Mouse (Mus musculus): ENCODE results near the gene Tnfrsf21. TPM values are rescaled to one million over a fixed set of nuclear protein-coding genes. Genes with fewer than 3 reads are reported as not detected.
A peak's percentile ranks its signal among the peaks of the same experiment; 100 is the strongest.

The Tnfrsf21 gene
- 83.0 and 88.1 TPM in 2 replicates for polyA plus RNA-seq (2015; fragmentation: Nextera tagmentation; extraction: Ambion mirVana)

DNA sequence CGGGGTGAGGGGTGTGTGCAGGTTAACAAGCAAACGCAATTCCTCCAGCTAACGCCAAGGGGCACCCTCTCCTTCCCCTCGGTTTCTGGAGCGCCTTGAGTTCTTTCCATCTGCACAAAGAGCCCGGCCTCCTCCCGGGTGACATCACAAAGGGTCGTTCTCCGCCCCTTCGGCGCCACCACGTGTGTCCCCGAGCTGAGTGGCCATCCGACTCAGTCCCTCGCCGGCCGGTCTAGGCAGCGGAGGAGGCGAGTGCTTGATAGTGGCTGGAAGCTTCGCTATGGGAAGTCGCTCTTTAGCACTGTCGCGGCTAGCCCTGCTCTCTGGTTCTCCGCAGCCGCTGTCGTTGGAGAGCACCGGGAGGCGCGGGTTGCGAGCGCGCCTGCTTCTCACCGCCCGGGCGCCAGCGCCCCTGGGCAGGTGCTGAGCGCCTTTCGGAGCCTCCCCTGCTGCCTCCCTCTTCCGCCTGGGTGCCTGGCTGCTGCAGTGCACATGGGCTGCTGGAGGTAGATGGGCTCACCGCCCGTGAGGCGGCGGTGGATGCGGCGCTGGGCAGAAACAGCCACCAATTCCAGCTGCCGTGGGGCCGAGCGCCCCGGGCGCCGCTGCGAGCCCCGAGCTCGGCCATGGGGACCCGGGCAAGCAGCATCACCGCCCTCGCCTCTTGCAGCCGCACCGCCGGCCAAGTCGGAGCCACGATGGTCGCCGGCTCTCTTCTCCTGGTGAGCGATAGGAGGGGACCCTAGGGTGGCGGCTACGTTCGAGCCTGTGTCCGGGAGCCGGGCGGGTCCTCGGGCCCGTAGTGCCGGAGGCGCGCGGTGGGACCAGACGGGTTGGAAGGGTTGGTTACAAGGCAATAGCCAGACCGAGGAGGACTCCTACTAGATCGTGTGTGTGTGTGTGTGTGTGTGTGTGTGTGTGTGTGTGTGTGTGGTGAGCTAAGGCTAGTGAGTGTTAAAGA is at the start of gene Tnfrsf21:
Gene Tnfrsf21 (plus strand): TSS at position 185 of the 961 bp plus-strand sequence.
- no peaks in the 10 kb centered on the region for H3K9me3 ChIP-seq (ENCODE audit: control insufficient read depth, low read length)
- peak within 1 kb of the TSS; percentile 100 for H3K9ac ChIP-seq (ENCODE audit: low read depth, low read length)
- under 1% methylated on average over 74 of the region's 80 CpGs for WGBS
- no peaks in the 10 kb centered on the region for H3K36me3 ChIP-seq (ENCODE audit: control insufficient read depth, insufficient read depth, low read length)
- peak within 1 kb of the TSS; percentile 96 for H3K27ac ChIP-seq (ENCODE audit: low read depth, low read length)
- H3K4me1 ChIP-seq (ENCODE audit: control insufficient read depth, insufficient read depth, low read depth, low read length) = peaks cover 13% of the 10 kb centered on the region
- H3K4me3 ChIP-seq (ENCODE audit: low read length) = peak within 1 kb of the TSS; percentile 93
- no peaks in the 10 kb centered on the region for H3K27me3 ChIP-seq (replicated peaks; ENCODE audit: control insufficient read depth, insufficient read depth, low read length)
- H3K4me2 ChIP-seq (ENCODE audit: low read length) = peak within 1 kb of the TSS; percentile 55
- ATAC-seq = peak; percentile 96

DNA sequence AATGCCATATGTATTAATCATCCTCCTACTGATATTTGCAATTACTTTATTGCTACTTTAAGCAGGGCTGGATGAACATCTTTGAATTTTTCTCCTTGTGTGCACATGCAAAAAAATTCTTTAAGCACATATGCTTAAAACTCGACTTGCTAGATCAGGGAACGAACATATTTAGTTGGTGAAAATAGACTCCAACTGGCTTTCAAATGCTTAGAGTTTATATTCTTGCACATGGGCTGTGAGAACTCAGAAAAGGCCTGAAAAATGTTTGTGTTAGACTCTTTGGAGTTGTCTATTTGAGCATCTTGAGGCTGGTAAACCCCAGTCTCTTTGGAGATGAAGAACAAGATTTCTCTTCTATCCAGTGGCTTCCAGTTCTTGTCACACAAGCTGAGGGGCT is 48.2 kb upstream of the Tnfrsf21 start:
- Histone ChIP-seq H3K27me3 (replicated peaks; ENCODE audit: control insufficient read depth, insufficient read depth, low read length) (no peaks in the 10 kb centered on the region), H3K36me3 (ENCODE audit: control insufficient read depth, insufficient read depth, low read length) (no peaks in the 10 kb centered on the region), H3K9ac (ENCODE audit: low read depth, low read length) (no peak overlapping the region), H3K4me2 (ENCODE audit: low read length) (no peak overlapping the region), H3K27ac (ENCODE audit: low read depth, low read length) (no peak overlapping the region), H3K4me1 (ENCODE audit: control insufficient read depth, insufficient read depth, low read depth, low read length) (no peaks in the 10 kb centered on the region), H3K9me3 (ENCODE audit: control insufficient read depth, low read length) (no peaks in the 10 kb centered on the region), H3K4me3 (ENCODE audit: low read length) (no peak overlapping the region)
- no peak for ATAC-seq
- WGBS = 87% methylated on average over 2 of the region's 2 CpGs

DNA sequence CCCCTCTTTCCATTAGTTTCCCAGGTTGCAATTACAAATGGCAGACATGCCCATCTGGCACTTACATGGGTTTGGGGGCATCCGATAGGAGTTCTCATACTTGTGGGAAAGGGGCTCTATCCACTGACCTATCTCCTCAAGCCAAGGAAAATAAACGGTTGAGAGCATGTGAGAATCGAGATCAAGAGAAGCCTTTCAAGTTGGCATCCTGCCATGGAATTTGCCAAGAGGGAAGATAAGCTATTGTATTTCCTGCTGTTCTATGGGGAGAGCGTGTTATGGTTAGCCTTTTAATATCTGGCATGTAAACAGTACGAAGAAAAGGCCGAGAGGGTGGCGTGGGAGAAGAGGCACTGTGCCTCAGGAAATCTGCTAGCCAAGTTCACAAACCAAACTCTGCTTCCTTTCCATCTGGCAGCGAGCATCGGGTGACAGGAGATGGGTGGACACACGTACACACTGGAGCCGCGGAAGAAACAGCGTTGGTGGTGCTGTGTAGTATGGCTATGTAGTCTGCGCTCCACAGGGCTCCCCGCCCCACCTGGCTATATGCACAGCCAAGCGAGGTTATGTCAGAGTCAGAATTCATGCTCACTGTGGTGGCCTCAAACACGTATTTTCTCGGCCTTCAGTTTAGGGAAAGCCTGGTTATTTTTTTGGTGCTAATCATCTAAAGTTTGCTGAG is 40.9 kb upstream of the Tnfrsf21 start:
- Histone ChIP-seq H3K4me1 (ENCODE audit: control insufficient read depth, insufficient read depth, low read depth, low read length) (no peaks in the 10 kb centered on the region), H3K4me2 (ENCODE audit: low read length) (no peak overlapping the region), H3K27ac (ENCODE audit: low read depth, low read length) (no peak overlapping the region), H3K27me3 (replicated peaks; ENCODE audit: control insufficient read depth, insufficient read depth, low read length) (no peaks in the 10 kb centered on the region), H3K4me3 (ENCODE audit: low read length) (no peak overlapping the region), H3K9ac (ENCODE audit: low read depth, low read length) (no peak overlapping the region), H3K36me3 (ENCODE audit: control insufficient read depth, insufficient read depth, low read length) (no peaks in the 10 kb centered on the region), H3K9me3 (ENCODE audit: control insufficient read depth, low read length) (no peaks in the 10 kb centered on the region)
- 69% methylated on average over 18 of the region's 18 CpGs for WGBS
- no peak for ATAC-seq

DNA sequence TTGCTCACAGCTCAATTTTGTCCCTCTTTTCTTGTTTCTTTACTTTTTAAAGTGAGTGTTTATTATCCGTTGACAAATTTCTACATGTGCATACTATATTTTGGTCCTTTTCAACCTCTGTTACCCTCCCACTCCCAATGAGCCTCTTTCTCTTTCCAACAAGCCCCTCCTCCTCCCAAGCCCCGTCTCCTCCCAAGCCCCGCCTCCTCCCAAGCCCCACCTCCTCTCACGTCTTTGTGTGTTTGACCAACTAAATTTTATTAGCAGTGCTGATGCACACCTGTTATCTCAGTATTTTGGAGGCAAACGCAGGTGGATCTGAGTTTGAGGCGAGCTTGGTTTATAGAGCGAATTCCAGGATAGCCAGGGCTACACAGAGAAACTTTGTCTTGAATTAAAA is 38.6 kb upstream of the Tnfrsf21 start:
- no peak for ATAC-seq
- H3K4me3 ChIP-seq (ENCODE audit: low read length) = no peak overlapping the region
- no peak overlapping the region for H3K27ac ChIP-seq (ENCODE audit: low read depth, low read length)
- H3K9ac ChIP-seq (ENCODE audit: low read depth, low read length) = no peak overlapping the region
- H3K27me3 ChIP-seq (replicated peaks; ENCODE audit: control insufficient read depth, insufficient read depth, low read length) = no peaks in the 10 kb centered on the region
- no peaks in the 10 kb centered on the region for H3K36me3 ChIP-seq (ENCODE audit: control insufficient read depth, insufficient read depth, low read length)
- 77% methylated on average over 7 of the region's 7 CpGs for WGBS
- no peaks in the 10 kb centered on the region for H3K4me1 ChIP-seq (ENCODE audit: control insufficient read depth, insufficient read depth, low read depth, low read length)
- H3K4me2 ChIP-seq (ENCODE audit: low read length) = no peak overlapping the region
- no peaks in the 10 kb centered on the region for H3K9me3 ChIP-seq (ENCODE audit: control insufficient read depth, low read length)

DNA sequence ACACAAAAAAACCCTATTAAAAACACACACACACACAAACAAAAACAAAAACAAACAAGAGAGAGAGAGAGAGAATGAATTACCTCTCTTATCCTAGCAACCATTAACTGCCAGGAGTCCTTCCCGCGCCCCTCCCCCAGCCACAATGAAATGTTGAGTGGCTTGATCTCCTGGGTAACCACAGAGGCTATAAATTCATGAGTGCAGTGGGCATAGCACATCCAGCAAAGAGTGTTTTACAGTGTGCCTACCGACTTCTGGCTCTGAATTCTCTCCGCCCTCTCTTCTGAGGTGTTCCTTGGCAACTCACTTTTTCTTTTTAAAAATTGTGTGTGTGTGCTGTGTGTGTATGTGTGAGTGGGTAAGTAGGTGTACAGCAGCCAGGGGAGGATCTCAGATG is 38.0 kb upstream of the Tnfrsf21 start:
- ATAC-seq = no peak
- Histone ChIP-seq H3K4me1 (ENCODE audit: control insufficient read depth, insufficient read depth, low read depth, low read length) (no peaks in the 10 kb centered on the region), H3K36me3 (ENCODE audit: control insufficient read depth, insufficient read depth, low read length) (no peaks in the 10 kb centered on the region), H3K27ac (ENCODE audit: low read depth, low read length) (no peak overlapping the region), H3K9me3 (ENCODE audit: control insufficient read depth, low read length) (no peaks in the 10 kb centered on the region), H3K4me3 (ENCODE audit: low read length) (no peak overlapping the region), H3K9ac (ENCODE audit: low read depth, low read length) (no peak overlapping the region), H3K27me3 (replicated peaks; ENCODE audit: control insufficient read depth, insufficient read depth, low read length) (no peaks in the 10 kb centered on the region), H3K4me2 (ENCODE audit: low read length) (no peak overlapping the region)
- WGBS = 55% methylated on average over 4 of the region's 4 CpGs

DNA sequence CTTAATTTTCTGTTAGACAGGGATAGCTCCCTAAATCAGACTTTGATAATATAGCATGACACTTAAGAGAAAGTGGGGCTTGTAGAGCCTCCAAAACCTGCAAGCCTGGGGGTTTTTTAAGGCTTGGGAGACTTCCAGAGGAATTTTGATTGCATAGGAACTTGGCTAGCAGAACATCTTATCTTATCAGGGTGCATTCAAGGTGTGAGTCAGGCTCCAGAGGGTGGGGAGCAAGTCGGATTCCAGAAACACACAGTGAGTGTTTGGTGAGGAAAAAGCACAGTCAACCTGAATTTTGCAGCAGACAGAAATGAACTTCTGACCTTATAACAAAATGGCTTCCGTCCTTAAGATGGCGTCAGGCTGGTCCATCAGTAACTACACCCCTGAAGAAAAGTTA is 34.5 kb upstream of the Tnfrsf21 start:
- Histone ChIP-seq H3K4me1 (ENCODE audit: control insufficient read depth, insufficient read depth, low read depth, low read length) (no peaks in the 10 kb centered on the region), H3K4me3 (ENCODE audit: low read length) (no peak overlapping the region), H3K9me3 (ENCODE audit: control insufficient read depth, low read length) (no peaks in the 10 kb centered on the region), H3K9ac (ENCODE audit: low read depth, low read length) (no peak overlapping the region), H3K27ac (ENCODE audit: low read depth, low read length) (no peak overlapping the region), H3K4me2 (ENCODE audit: low read length) (no peak overlapping the region), H3K36me3 (ENCODE audit: control insufficient read depth, insufficient read depth, low read length) (no peaks in the 10 kb centered on the region), H3K27me3 (replicated peaks; ENCODE audit: control insufficient read depth, insufficient read depth, low read length) (no peaks in the 10 kb centered on the region)
- no peak for ATAC-seq
- 92% methylated on average over 3 of the region's 3 CpGs for WGBS

DNA sequence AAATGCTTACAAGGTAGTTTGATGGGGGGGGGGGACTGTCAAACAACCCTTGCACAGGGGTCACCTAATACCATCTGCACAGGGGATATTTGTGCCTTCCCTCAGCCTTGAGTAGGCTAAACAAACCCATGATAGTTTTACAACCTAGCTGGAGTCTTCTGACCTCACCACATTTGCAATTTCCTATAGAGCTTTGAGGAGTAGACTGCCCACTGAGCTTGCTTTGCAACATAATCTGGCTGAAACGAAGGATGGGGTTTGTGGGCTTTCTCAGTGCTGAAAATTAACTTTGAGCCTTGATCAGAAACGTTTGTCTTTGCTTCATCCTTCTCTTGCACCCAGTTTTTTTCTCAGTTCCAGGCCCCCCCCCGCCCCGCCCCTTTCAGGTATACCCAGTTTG is 33.8 kb upstream of the Tnfrsf21 start:
- H3K9me3 ChIP-seq (ENCODE audit: control insufficient read depth, low read length) = no peaks in the 10 kb centered on the region
- no peak for ATAC-seq
- H3K4me1 ChIP-seq (ENCODE audit: control insufficient read depth, insufficient read depth, low read depth, low read length) = no peaks in the 10 kb centered on the region
- H3K27me3 ChIP-seq (replicated peaks; ENCODE audit: control insufficient read depth, insufficient read depth, low read length) = no peaks in the 10 kb centered on the region
- WGBS = 54% methylated on average over 4 of the region's 4 CpGs
- no peaks in the 10 kb centered on the region for H3K36me3 ChIP-seq (ENCODE audit: control insufficient read depth, insufficient read depth, low read length)
- H3K9ac ChIP-seq (ENCODE audit: low read depth, low read length) = no peak overlapping the region
- H3K4me2 ChIP-seq (ENCODE audit: low read length) = no peak overlapping the region
- H3K4me3 ChIP-seq (ENCODE audit: low read length) = no peak overlapping the region
- H3K27ac ChIP-seq (ENCODE audit: low read depth, low read length) = no peak overlapping the region

DNA sequence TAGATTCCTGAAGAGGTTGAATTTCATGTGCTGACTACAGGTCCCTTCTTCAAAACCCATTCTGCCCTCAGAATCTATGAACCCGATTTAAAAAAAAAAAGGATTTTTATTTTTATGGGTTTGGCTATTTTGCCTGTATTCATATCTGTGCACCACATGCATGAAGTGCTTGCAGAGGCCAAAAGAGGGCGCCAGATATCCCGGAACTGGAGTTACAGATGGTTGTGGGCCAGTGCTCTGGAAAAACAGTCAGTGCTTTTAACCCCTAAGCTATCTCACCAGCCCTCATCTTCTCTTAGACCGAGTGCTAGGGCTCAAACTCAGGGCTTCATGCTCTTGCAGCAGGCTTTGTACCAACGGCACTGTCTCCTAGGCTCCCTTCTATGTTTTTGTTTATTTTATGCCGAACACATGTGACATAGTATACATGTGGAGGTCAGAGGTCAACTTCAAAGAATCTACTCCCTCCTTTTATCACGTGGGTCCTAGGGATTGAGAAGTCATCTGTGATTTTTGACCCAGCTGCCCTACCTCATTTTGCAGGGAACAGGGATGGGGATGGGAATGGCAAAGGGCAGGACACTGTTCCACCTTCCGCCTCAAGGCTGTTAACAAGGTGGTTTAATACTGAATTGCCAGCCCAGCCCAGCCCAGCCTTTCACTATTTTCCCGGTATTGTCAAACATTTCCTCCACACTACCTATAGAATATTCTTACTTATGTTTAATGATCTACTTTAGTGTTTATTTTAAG is 30.3 kb upstream of the Tnfrsf21 start:
- WGBS = 57% methylated on average over 9 of the region's 9 CpGs
- no peak for ATAC-seq
- no peaks in the 10 kb centered on the region for H3K9me3 ChIP-seq (ENCODE audit: control insufficient read depth, low read length)
- H3K4me3 ChIP-seq (ENCODE audit: low read length) = no peak overlapping the region
- no peaks in the 10 kb centered on the region for H3K36me3 ChIP-seq (ENCODE audit: control insufficient read depth, insufficient read depth, low read length)
- H3K4me1 ChIP-seq (ENCODE audit: control insufficient read depth, insufficient read depth, low read depth, low read length) = no peaks in the 10 kb centered on the region
- H3K9ac ChIP-seq (ENCODE audit: low read depth, low read length) = no peak overlapping the region
- H3K4me2 ChIP-seq (ENCODE audit: low read length) = no peak overlapping the region
- H3K27me3 ChIP-seq (replicated peaks; ENCODE audit: control insufficient read depth, insufficient read depth, low read length) = no peaks in the 10 kb centered on the region
- no peak overlapping the region for H3K27ac ChIP-seq (ENCODE audit: low read depth, low read length)

DNA sequence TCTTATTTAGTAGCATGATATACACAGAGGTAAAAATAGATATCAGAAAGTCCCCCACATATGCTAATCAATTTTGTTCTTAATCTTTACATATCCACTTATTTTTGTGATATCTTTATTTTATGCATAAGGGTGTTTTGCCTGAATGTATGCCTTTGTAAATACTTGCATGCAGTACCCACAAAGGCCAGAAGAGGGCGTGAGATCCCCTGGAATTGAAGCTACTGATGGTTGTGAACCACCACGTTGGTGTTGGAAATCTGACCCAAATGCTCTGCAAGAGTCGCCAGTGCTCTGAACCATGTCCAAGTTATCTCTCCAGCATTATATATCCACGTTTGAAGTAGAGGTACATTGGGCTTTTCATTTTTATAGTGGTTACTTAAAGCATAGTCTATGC is 28.7 kb upstream of the Tnfrsf21 start:
- Histone ChIP-seq H3K27me3 (replicated peaks; ENCODE audit: control insufficient read depth, insufficient read depth, low read length) (no peaks in the 10 kb centered on the region), H3K36me3 (ENCODE audit: control insufficient read depth, insufficient read depth, low read length) (no peaks in the 10 kb centered on the region), H3K9me3 (ENCODE audit: control insufficient read depth, low read length) (no peaks in the 10 kb centered on the region), H3K4me1 (ENCODE audit: control insufficient read depth, insufficient read depth, low read depth, low read length) (no peaks in the 10 kb centered on the region), H3K4me2 (ENCODE audit: low read length) (no peak overlapping the region), H3K4me3 (ENCODE audit: low read length) (no peak overlapping the region), H3K9ac (ENCODE audit: low read depth, low read length) (no peak overlapping the region), H3K27ac (ENCODE audit: low read depth, low read length) (no peak overlapping the region)
- ATAC-seq = no peak
- 22% methylated on average over 4 of the region's 4 CpGs for WGBS

Measured in hindbrain, embryonic 16.5 days (tissue).